Mouse (Mus musculus): ENCODE measurements around the gene Zfp296. TPM values are rescaled to one million over a fixed set of nuclear protein-coding genes. Genes with fewer than 3 reads are reported as not detected.
"Not testable (repeated sequence)": the region's sequence is repeated elsewhere in the genome, so short reads cannot be mapped to it uniquely, and the experiment has no call there.

The Zfp296 gene
- polyA plus RNA-seq, 1 experiment from 2014 or later = 0.35 TPM

DNA sequence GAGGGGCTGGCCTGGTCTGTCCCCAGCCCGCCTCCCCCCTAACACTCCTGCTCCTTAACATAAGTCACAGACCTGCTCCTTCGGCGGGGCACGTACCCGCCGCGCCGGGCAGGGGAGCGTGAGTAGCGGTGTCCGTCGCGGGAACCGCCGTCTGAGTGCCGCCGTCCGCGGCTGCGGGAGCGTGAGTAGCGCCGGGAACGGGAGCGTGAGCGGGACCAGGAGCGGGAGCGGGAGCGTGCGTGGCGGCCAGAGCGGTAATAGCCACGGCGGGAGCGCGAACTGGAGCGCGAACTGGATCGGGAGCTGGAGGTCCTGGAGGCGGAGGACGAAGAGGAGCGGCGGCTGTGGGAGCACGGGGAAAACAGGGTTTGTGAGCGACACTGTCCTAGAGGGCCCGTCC lies 9.2 kb downstream of the Zfp296 start:
- Histone ChIP-seq H3K9me3 (replicated peaks) (no peaks in the 10 kb centered on the region), H3K9ac (no peak overlapping the region), H3K4me3 (no peak overlapping the region), H3K36me3 (ENCODE audit: poor library complexity, severe bottlenecking) (peaks cover 99% of the 10 kb centered on the region), H3K4me1 (no peaks in the 10 kb centered on the region), H3K27ac (no peak overlapping the region), H3K27me3 (no peaks in the 10 kb centered on the region), H3K4me2 (no peak overlapping the region)
- 73% methylated on average over 46 of the region's 46 CpGs for WGBS
- ATAC-seq = no peak

- no peaks in the 10 kb centered on the region for H3K9me3 ChIP-seq (replicated peaks)
- ATAC-seq = no peak
- H3K4me1 ChIP-seq = no peaks in the 10 kb centered on the region
- H3K4me2 ChIP-seq = no peak overlapping the region
- H3K27ac ChIP-seq = no peak overlapping the region
- 52% methylated on average over 3 of the region's 3 CpGs for WGBS
- H3K27me3 ChIP-seq = no peaks in the 10 kb centered on the region
- no peak overlapping the region for H3K9ac ChIP-seq
- no peak overlapping the region for H3K4me3 ChIP-seq
- H3K36me3 ChIP-seq (ENCODE audit: poor library complexity, severe bottlenecking) = peaks cover 100% of the 10 kb centered on the region
Observed at GRCm38 (mm10) chr7:19589207-19589606, 12.1 kb downstream of the Zfp296 start.

- Histone ChIP-seq H3K27me3 (no peaks in the 10 kb centered on the region), H3K36me3 (ENCODE audit: poor library complexity, severe bottlenecking) (peaks cover 99% of the 10 kb centered on the region), H3K4me1 (no peaks in the 10 kb centered on the region), H3K9me3 (replicated peaks) (no peaks in the 10 kb centered on the region), H3K27ac (no peak overlapping the region), H3K4me3 (no peak overlapping the region), H3K9ac (no peak overlapping the region), H3K4me2 (no peak overlapping the region)
- WGBS = 63% methylated on average over 3 of the region's 3 CpGs
- ATAC-seq = peak; percentile 48
Observed at GRCm38 (mm10) chr7:19589917-19590316, 12.8 kb downstream of the Zfp296 start.

GRCm38 (mm10) chr7:19593061-19593730 lies 16.1 kb downstream of the Zfp296 start:
- H3K36me3 ChIP-seq (ENCODE audit: poor library complexity, severe bottlenecking) = peaks cover 92% of the 10 kb centered on the region
- no peak overlapping the region for H3K4me2 ChIP-seq
- H3K9me3 ChIP-seq (replicated peaks) = no peaks in the 10 kb centered on the region
- ATAC-seq = no peak
- 94% methylated on average over 10 of the region's 10 CpGs for WGBS
- no peak overlapping the region for H3K9ac ChIP-seq
- no peak overlapping the region for H3K4me3 ChIP-seq
- no peaks in the 10 kb centered on the region for H3K4me1 ChIP-seq
- no peaks in the 10 kb centered on the region for H3K27me3 ChIP-seq
- no peak overlapping the region for H3K27ac ChIP-seq

GRCm38 (mm10) chr7:19600562-19600961 lies 23.5 kb downstream of the Zfp296 start:
- ATAC-seq = no peak
- H3K27ac ChIP-seq = no peak overlapping the region
- WGBS = 57% methylated on average over 5 of the region's 5 CpGs

DNA sequence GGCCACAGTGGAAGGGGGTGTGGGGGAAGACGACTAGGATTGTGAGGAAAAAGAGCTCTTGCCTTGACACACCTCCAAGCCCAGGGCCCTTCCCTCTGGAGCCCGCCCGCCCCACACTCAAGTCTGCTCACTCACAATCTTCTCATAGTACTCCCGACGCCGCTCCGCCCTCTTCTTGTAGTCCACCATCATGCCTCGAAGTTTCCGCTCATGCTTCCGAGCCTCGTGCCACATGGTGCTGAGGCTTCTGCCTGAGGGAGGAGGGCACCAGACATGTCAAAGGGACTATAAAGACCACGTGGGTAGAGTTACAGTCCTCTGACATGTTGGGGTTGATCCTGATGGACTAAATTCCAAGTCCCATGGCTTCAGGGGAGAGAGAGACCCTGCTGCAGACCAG lies 26.0 kb downstream of the Zfp296 start:
- no peaks in the 10 kb centered on the region for H3K9me3 ChIP-seq (replicated peaks)
- H3K4me3 ChIP-seq = peak overlapping the region; percentile 87
- H3K27me3 ChIP-seq = no peaks in the 10 kb centered on the region
- 90% methylated on average over 12 of the region's 12 CpGs for whole genome bisulfite sequencing
- peaks cover 32% of the 10 kb centered on the region for H3K4me1 ChIP-seq
- H3K27ac ChIP-seq = no peak overlapping the region
- no peak for ATAC-seq
- peak overlapping the region; percentile 90 for H3K9ac ChIP-seq
- H3K36me3 ChIP-seq (ENCODE audit: poor library complexity, severe bottlenecking) = peaks cover 48% of the 10 kb centered on the region
- peak overlapping the region; percentile 88 for H3K4me2 ChIP-seq

More at GRCm38 (mm10) chr7:19600562-19600961, 23.5 kb downstream of the Zfp296 start:
- Histone ChIP-seq H3K27me3 (no peaks in the 10 kb centered on the region), H3K4me2 (no peak overlapping the region), H3K36me3 (ENCODE audit: poor library complexity, severe bottlenecking) (peaks cover 66% of the 10 kb centered on the region), H3K4me3 (no peak overlapping the region), H3K9ac (peak overlapping the region; percentile 8; the same call in 1 of the 2 replicates), H3K4me1 (peaks cover 32% of the 10 kb centered on the region), H3K9me3 (replicated peaks) (no peaks in the 10 kb centered on the region)

DNA sequence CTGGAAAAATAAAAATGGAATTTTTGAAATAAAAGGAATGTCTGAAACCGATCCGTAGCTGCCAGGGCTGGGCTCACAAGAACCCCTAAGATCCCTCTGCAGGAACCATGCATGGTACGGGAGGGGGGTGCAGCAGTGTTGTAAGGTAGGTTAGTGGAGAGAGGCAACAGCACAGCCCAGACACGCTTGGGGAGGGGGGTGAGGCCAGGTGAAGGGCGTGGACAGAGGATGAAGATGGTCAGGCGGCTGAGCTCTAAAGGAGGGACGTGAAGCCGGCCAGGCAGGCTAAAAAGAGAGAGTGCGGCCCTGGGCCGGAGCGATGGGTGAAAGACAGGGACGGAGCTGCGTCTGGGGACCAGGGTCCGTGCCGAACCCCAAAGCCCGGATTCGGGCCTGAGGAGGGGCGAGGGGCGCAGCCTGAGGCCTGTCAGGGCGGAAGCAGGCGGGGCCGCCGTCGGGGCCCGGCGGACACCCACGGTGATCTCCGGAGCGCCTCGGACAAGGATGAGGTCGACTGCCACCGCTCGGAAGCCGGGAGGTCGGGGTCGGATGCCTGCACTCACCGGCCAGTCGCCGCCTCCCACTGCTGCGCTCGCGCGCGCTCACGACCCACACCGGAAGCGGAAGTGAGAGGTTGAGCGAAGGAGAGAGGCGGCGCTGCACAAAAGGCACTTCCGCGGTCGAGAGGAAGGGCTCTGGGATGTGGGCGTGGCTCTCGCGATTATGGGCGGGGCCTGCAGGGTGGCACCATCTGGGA lies 26.9 kb downstream of the Zfp296 start, which contains the start of gene Clasrp:
Clasrp (minus strand) TSS at position 638 of the 757 bp plus-strand sequence.
- ATAC-seq = peak; percentile 95
- Histone ChIP-seq H3K27ac (peak within 1 kb of the TSS; percentile 37; the same call in 1 of the 2 replicates), H3K36me3 (ENCODE audit: poor library complexity, severe bottlenecking) (peaks cover 38% of the 10 kb centered on the region), H3K4me3 (peak within 1 kb of the TSS; percentile 87), H3K9me3 (replicated peaks) (no peaks in the 10 kb centered on the region), H3K4me2 (peak within 1 kb of the TSS; percentile 88), H3K9ac (peak within 1 kb of the TSS; percentile 90), H3K27me3 (no peaks in the 10 kb centered on the region), H3K4me1 (peaks cover 32% of the 10 kb centered on the region)
- 1% methylated on average over 50 of the region's 57 CpGs for WGBS

DNA sequence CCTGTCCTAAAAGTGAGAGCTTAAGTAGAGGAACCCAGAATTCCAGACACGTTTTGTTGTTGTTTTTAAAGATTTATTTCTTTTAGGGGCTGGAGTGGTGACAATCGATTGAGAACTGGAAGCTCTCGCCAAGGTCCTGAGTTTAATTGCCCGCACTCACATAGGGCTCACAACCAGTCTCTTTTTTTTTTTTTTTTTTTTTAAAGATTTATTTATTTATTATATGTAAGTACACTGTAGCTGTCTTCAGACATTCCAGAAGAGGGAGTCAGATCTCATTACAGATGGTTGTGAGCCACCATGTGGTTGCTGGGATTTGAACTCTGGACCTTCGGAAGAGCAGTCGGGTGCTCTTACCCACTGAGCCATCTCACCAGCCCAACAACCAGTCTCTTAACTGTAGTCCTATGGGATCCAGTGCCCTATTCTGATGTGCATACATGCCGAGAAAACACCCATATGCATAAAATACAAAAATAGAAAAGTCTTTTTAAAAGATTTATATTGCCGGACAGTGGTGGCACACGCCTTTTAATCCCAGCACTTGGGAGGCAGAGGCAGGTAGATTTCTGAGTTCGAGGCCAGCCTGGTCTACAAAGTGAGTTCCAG lies 27.6 kb downstream of the Zfp296 start:
- peaks cover 32% of the 10 kb centered on the region for H3K4me1 ChIP-seq
- not testable (repeated sequence) for ATAC-seq; H3K27ac ChIP-seq; H3K9me3 ChIP-seq (replicated peaks); H3K27me3 ChIP-seq
- 63% methylated on average over 10 of the region's 10 CpGs for WGBS
- peaks cover 32% of the 10 kb centered on the region for H3K36me3 ChIP-seq (ENCODE audit: poor library complexity, severe bottlenecking)
- 0 out of 2 replicates have a peak overlapping the region, but pooled peaks have one; percentile 90 for H3K9ac ChIP-seq
- peak overlapping the region; percentile 87 for H3K4me3 ChIP-seq
- peak overlapping the region; percentile 88 for H3K4me2 ChIP-seq

GRCm38 (mm10) chr7:19607291-19607690 lies 30.2 kb downstream of the Zfp296 start:
- Histone ChIP-seq H3K27me3 (no peaks in the 10 kb centered on the region), H3K9ac (no peak overlapping the region), H3K4me3 (no peak overlapping the region), H3K27ac (no peak overlapping the region), H3K36me3 (ENCODE audit: poor library complexity, severe bottlenecking) (peaks cover 7% of the 10 kb centered on the region), H3K4me1 (peaks cover 15% of the 10 kb centered on the region), H3K9me3 (replicated peaks) (no peaks in the 10 kb centered on the region), H3K4me2 (no peak overlapping the region)
- no peak for ATAC-seq
- WGBS = 81% methylated on average over 5 of the region's 5 CpGs

DNA sequence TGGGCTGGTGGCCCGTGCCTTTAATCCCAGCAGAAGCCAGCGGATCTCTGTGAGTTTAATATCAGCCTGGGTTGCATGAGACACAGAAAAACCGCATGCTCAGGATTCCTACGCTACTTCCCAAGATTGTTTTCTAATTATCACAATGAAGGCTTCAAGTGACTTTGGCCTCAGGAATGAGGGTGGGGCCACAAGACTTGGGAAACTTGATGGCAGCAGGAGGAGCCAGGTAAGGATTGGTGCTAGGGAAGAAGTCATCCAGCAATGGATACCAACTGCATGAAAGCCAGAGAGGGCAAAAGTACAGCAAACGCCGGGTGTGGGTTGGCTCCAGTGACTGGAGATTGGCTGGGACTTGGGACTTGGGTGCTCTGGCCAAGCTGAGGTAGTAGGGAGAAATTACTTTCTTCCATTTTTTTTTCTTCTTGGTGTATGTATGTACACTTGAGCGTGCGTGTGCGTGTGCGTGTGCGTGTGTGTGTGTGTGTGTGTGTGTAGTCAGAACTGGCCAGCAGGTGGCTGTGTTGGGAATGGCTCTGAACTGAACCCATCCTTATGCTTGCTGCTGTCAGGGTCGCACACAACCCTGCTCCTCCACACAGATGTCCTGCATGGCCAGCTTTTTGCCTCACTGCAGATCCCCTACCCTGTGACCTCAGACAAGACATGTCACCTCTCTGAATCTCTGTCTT lies 32.7 kb downstream of the Zfp296 start:
- no peaks in the 10 kb centered on the region for H3K36me3 ChIP-seq (ENCODE audit: poor library complexity, severe bottlenecking)
- no peak for ATAC-seq
- no peaks in the 10 kb centered on the region for H3K27me3 ChIP-seq
- 86% methylated on average over 12 of the region's 12 CpGs for WGBS
- H3K4me1 ChIP-seq = no peaks in the 10 kb centered on the region
- H3K9me3 ChIP-seq (replicated peaks) = no peaks in the 10 kb centered on the region
- H3K9ac ChIP-seq = no peak overlapping the region
- no peak overlapping the region for H3K4me2 ChIP-seq
- no peak overlapping the region for H3K4me3 ChIP-seq
- H3K27ac ChIP-seq = no peak overlapping the region

DNA sequence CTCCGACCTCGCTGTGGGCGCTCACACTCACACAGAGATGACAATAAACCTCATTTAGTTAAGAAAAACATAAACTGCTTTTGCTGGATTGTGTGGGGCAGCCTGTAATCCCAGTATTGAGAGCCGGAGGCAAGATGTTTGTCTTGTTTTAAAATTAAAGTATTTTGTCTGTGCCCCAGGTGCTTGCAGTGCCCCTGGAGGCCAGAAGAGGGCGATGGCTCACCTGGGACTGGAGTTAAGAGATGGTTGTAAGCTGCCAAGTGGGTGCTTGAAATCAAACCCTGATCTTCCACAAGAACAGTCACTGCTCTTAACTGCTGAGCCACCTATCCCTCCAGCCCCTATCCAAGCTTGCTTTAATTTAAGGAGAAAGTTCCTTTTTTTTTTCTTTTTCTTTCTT lies 33.9 kb downstream of the Zfp296 start:
- Histone ChIP-seq H3K9me3 (replicated peaks) (no peaks in the 10 kb centered on the region), H3K27ac (no peak overlapping the region), H3K36me3 (ENCODE audit: poor library complexity, severe bottlenecking) (no peaks in the 10 kb centered on the region), H3K4me1 (no peaks in the 10 kb centered on the region), H3K4me2 (no peak overlapping the region), H3K4me3 (no peak overlapping the region), H3K9ac (no peak overlapping the region), H3K27me3 (no peaks in the 10 kb centered on the region)
- ATAC-seq = no peak
- 80% methylated on average over 5 of the region's 5 CpGs for WGBS

Data from forebrain, embryonic 13.5 days (tissue).